8 mouse cellular contexts compared by ENCODE assay signal in the genomic region with DNA sequence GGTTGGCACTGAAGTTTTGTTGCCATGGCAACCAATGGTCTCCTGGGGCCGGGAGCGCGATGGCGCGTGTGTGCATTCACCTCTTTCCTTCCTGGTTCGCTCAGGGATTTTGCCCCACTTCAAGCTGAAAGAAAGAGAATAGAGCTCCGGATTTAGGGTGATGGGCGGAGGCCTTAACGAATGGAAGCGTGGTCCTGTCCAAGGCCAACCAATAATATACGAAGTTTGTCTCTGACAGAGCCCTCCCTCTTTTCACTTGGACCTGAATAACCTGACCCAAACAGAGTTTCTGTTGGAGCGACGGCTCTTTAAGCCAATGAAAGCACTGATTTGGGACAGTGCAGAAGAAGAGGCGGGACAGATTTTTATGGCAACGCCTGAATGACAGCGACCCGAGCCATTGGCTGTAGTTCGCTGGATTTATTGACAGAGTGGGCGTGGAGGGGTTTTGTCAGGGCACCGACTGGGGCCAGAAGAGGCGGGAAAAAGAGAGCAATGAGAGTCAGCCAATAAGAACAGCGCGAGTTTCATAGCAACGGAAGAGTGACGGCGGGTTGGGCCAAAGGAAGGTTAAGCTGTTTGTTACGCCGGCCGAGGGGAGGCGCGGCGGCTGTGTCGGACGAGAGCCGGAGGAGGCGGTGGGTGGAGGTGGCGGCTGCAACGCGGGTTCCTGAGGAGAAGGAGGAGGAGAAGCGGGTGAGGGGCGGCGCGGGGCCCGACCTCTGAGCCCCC. TPM values are rescaled to one million over a fixed set of nuclear protein-coding genes. Genes with fewer than 3 reads are reported as not detected.
DNase-seq lines count a peak whose midpoint lies in the region; ATAC-seq and TF ChIP-seq lines count a peak whose summit lies in the region.

A gene (plus strand): TSS at position 572 of the 732 bp plus-strand sequence.

- peak; percentile 99 for DNase-seq in MEL (ENCODE audit: low read depth, low spot score)
- peak; percentile 97 to 100 for DNase-seq in cerebellum, adult 2 months
- DNase-seq in forebrain, postnatal 0 days = peak; percentile 100
- DNase-seq in heart, postnatal 4 days = peak; percentile 98
- peak; percentile 99 to 100 for DNase-seq in layer of hippocampus, adult 8-10 months (ENCODE audit: low spot score in 2 of 2)
- DNase-seq in ovary, adult 18-20 months (ENCODE audit: low spot score) = peak; percentile 99
- DNase-seq in thymus, postnatal 0 days (ENCODE audit: low spot score) = peak; percentile 99

- H3K4me2 ChIP-seq in forebrain, postnatal 0 days (ENCODE audit: low read depth) = peak within 1 kb of the TSS; percentile 71
- H3K4me2 ChIP-seq in lung, embryonic 15.5 days = peak within 1 kb of the TSS; percentile 75

- no peaks in the 10 kb centered on the region; the same call in 1 of the 2 replicates for H3K79me2 ChIP-seq in MEL (ENCODE audit: control insufficient read depth, insufficient read depth, low read length, poor library complexity)

- ATAC-seq in forebrain, postnatal 0 days = peak; percentile 95
- ATAC-seq in lung, embryonic 15.5 days (ENCODE audit: borderline replicate concordance, extremely low read depth, low FRiP score, low TSS enrichment) = peak; percentile 97

- WGBS in cerebellum, adult 2 months = under 1% methylated on average over 41 of the region's 44 CpGs
- WGBS in forebrain, postnatal 0 days = under 1% methylated on average over 42 of the region's 44 CpGs
- WGBS in lung, embryonic 15.5 days = under 1% methylated on average over 38 of the region's 44 CpGs

- H3K27me3 ChIP-seq in MEL (ENCODE audit: control insufficient read depth in 1 of 2, insufficient read depth in 2 of 2, low read length in 2 of 2) = no peaks in the 10 kb centered on the region
- no peaks in the 10 kb centered on the region for H3K27me3 ChIP-seq in cerebellum, adult 2 months (ENCODE audit: control insufficient read depth, insufficient read depth, low read length)
- H3K27me3 ChIP-seq in forebrain, postnatal 0 days (ENCODE audit: insufficient read depth, low read length) = no peaks in the 10 kb centered on the region
- H3K27me3 ChIP-seq in lung, embryonic 15.5 days = no peaks in the 10 kb centered on the region

- no peak for TF ChIP-seq EP300 in MEL (IDR thresholded peaks at IDR 0.05; ENCODE audit: low read depth in 1 of 2, low read length in 2 of 2)

- H3K4me3 ChIP-seq in MEL (ENCODE audit: control insufficient read depth in 1 of 2, insufficient read depth in 1 of 2, low read depth in 2 of 2, low read length in 2 of 2) = peak within 1 kb of the TSS; percentile 58 to 74
- peak within 1 kb of the TSS; percentile 99 for H3K4me3 ChIP-seq in cerebellum, adult 2 months (replicated peaks; ENCODE audit: insufficient read depth, low read depth, low read length)
- H3K4me3 ChIP-seq in forebrain, postnatal 0 days (ENCODE audit: low read depth, low read length) = peak within 1 kb of the TSS; percentile 63
- H3K4me3 ChIP-seq in lung, embryonic 15.5 days = peak within 1 kb of the TSS; percentile 79

- TF ChIP-seq CTCF in MEL (IDR thresholded peaks at IDR 0.05 in 2 of 3, conservative IDR thresholded peaks at IDR 0.05 in 1 of 3; ENCODE audit: control insufficient read depth in 1 of 3, insufficient read depth in 1 of 3, low read depth in 2 of 3, low read length in 3 of 3, poor library complexity in 1 of 3, severe bottlenecking in 1 of 3) = no peak
- no peak for TF ChIP-seq CTCF in cerebellum, adult 2 months (IDR thresholded peaks at IDR 0.05; ENCODE audit: borderline replicate concordance, insufficient read depth, low read depth, low read length)
- peak; percentile 57 for TF ChIP-seq CTCF in forebrain, postnatal 0 days (IDR thresholded peaks at IDR 0.05; ENCODE audit: low read depth)

- H3K27ac ChIP-seq in MEL (ENCODE audit: control insufficient read depth, low read depth, low read length) = peak within 1 kb of the TSS; percentile 61
- H3K27ac ChIP-seq in cerebellum, adult 2 months (ENCODE audit: insufficient read depth, low read length) = peak within 1 kb of the TSS; percentile 97
- peak within 1 kb of the TSS; percentile 89 for H3K27ac ChIP-seq in forebrain, postnatal 0 days (ENCODE audit: low read depth, low read length)
- peak within 1 kb of the TSS; percentile 78 for H3K27ac ChIP-seq in lung, embryonic 15.5 days

- TF ChIP-seq RAD21 in MEL (IDR thresholded peaks at IDR 0.05; ENCODE audit: low read depth, low read length) = no peak

- peaks cover 0 to 4% of the 10 kb centered on the region in 2 experiments; a peak in 2 of 4 replicates for H3K36me3 ChIP-seq in MEL (ENCODE audit: control insufficient read depth in 1 of 2, insufficient read depth in 2 of 2, low read length in 2 of 2)
- 0 out of 2 replicates have a peak, but pooled peaks cover 4% of the 10 kb centered on the region for H3K36me3 ChIP-seq in forebrain, postnatal 0 days (ENCODE audit: insufficient read depth)
- peaks cover 5% of the 10 kb centered on the region; the same call in 1 of the 2 replicates for H3K36me3 ChIP-seq in lung, embryonic 15.5 days

- H3K9ac ChIP-seq in MEL (ENCODE audit: control insufficient read depth, low read depth, low read length, poor library complexity, severe bottlenecking) = peak within 1 kb of the TSS; percentile 82
- peak within 1 kb of the TSS; percentile 76 for H3K9ac ChIP-seq in forebrain, postnatal 0 days
- H3K9ac ChIP-seq in lung, embryonic 15.5 days = peak within 1 kb of the TSS; percentile 81

- no peaks in the 10 kb centered on the region for H3K9me3 ChIP-seq in MEL (replicated peaks; ENCODE audit: insufficient read depth, low read length)
- H3K9me3 ChIP-seq in forebrain, postnatal 0 days (ENCODE audit: low read length) = no peaks in the 10 kb centered on the region
- no peaks in the 10 kb centered on the region for H3K9me3 ChIP-seq in lung, embryonic 15.5 days

- TF ChIP-seq POLR2A in MEL (IDR thresholded peaks at IDR 0.05; ENCODE audit: control insufficient read depth in 1 of 2, insufficient read depth in 1 of 2, low read depth in 1 of 2, low read length in 2 of 2, poor library complexity in 1 of 2) = peak in 1 of 2 experiments; percentile 73; a peak in 2 of 4 replicates
- TF ChIP-seq POLR2A in cerebellum, adult 2 months (IDR thresholded peaks at IDR 0.05; ENCODE audit: borderline replicate concordance, insufficient read depth, low read length) = peak; percentile 96

- peaks cover 2 to 10% of the 10 kb centered on the region in 2 experiments for H3K4me1 ChIP-seq in MEL (ENCODE audit: control insufficient read depth in 1 of 2, insufficient read depth in 2 of 2, low read length in 2 of 2)
- peaks cover 13% of the 10 kb centered on the region; the same call in 1 of the 2 replicates for H3K4me1 ChIP-seq in cerebellum, adult 2 months (ENCODE audit: control insufficient read depth, insufficient read depth, low read length)
- peaks cover 13% of the 10 kb centered on the region for H3K4me1 ChIP-seq in forebrain, postnatal 0 days (ENCODE audit: insufficient read depth)
- H3K4me1 ChIP-seq in lung, embryonic 15.5 days = peaks cover 33% of the 10 kb centered on the region

TF ChIP-seq in MEL, 35 proteins besides CTCF, POLR2A, EP300 and RAD21 (continues in another document):
- 0 out of 2 replicates have a peak, but pooled peaks have one; percentile 45 for TF ChIP-seq KAT2A (conservative IDR thresholded peaks at IDR 0.05; ENCODE audit: low read depth, low read length)
- TF ChIP-seq MAFK (IDR thresholded peaks at IDR 0.05; ENCODE audit: borderline replicate concordance, low read depth, low read length) = no peak
- peak; percentile 58 for TF ChIP-seq ELF1 (IDR thresholded peaks at IDR 0.05; ENCODE audit: low read depth, low read length)
- TF ChIP-seq ZNF384 (IDR thresholded peaks at IDR 0.05; ENCODE audit: low read depth, low read length) = no peak
- TF ChIP-seq MAZ (IDR thresholded peaks at IDR 0.05; ENCODE audit: low read depth, low read length) = no peak
- no peak for TF ChIP-seq CHD1 (IDR thresholded peaks at IDR 0.05; ENCODE audit: low read depth, low read length)
- no peak; the same call in 1 of the 2 replicates for TF ChIP-seq MAX (IDR thresholded peaks at IDR 0.05; ENCODE audit: low read length)
- peak; percentile 18; the same call in 1 of the 2 replicates for TF ChIP-seq NRF1 (IDR thresholded peaks at IDR 0.05; ENCODE audit: insufficient read depth, low read depth, low read length, poor library complexity, severe bottlenecking)
- no peak for TF ChIP-seq UBTF (IDR thresholded peaks at IDR 0.05; ENCODE audit: borderline replicate concordance, insufficient read depth, low read depth, low read length)
- TF ChIP-seq E2F4 (IDR thresholded peaks at IDR 0.05; ENCODE audit: borderline replicate concordance, low read depth, low read length) = no peak
- peak; percentile 95 for TF ChIP-seq TBP (IDR thresholded peaks at IDR 0.05; ENCODE audit: low read depth, low read length)
- no peak for TF ChIP-seq USF1 (IDR thresholded peaks at IDR 0.05; ENCODE audit: low read depth, low read length)
- TF ChIP-seq USF2 (IDR thresholded peaks at IDR 0.05; ENCODE audit: borderline replicate concordance in 1 of 2, insufficient read depth in 1 of 2, low read depth in 1 of 2, low read length in 2 of 2) = no peak
- peak; percentile 57; the same call in 1 of the 2 replicates for TF ChIP-seq POLR2AphosphoS2 (IDR thresholded peaks at IDR 0.05; ENCODE audit: low read length)
- no peak for TF ChIP-seq ZMIZ1 (IDR thresholded peaks at IDR 0.05; ENCODE audit: low read depth, low read length)
- TF ChIP-seq MEF2A (IDR thresholded peaks at IDR 0.05; ENCODE audit: extremely low read depth, insufficient replicate concordance, low read depth, low read length, poor library complexity, severe bottlenecking) = no peak
- TF ChIP-seq MXI1 (IDR thresholded peaks at IDR 0.05; ENCODE audit: low read depth, low read length) = peak; percentile 80
- TF ChIP-seq MYC (IDR thresholded peaks at IDR 0.05; ENCODE audit: low read depth, low read length) = no peak
- no peak for TF ChIP-seq RCOR1 (IDR thresholded peaks at IDR 0.05; ENCODE audit: low read depth, low read length)
- no peak for TF ChIP-seq TCF12 (IDR thresholded peaks at IDR 0.05; ENCODE audit: low read depth, low read length)
- no peak for TF ChIP-seq SMC3 (IDR thresholded peaks at IDR 0.05; ENCODE audit: low read depth, low read length)

RNA-seq across cellular contexts. Expression of the gene that starts here (rescaled TPM):
- total RNA-seq in MEL (2012; rRNA removed) = 21.0 and 21.8 TPM in 2 replicates
- polyA plus RNA-seq in MEL (2012; ENCODE audit: insufficient read depth in 1 of 2, insufficient read length in 2 of 2, low read depth in 1 of 2, low replicate concordance in 2 of 2, missing spikeins in 1 of 2) = 10 to 100 TPM in 1 of 2 experiments, not detected in 1; 60.2 TPM
- 81.5 and 89.6 TPM in 2 replicates for polyA plus RNA-seq in cerebellum, adult 2 months (2012; rRNA removed)
- 36.8 and 59.1 TPM in 2 replicates for total RNA-seq in forebrain, postnatal 0 days (2014; rRNA removed)
- 32.3 and 35.1 TPM in 2 replicates for polyA plus RNA-seq in forebrain, postnatal 0 days (2015; fragmentation: Nextera tagmentation; extraction: Ambion mirVana)
- total RNA-seq in heart, postnatal 4 days (2021) = 10 to 100 TPM; 41.6 to 43.5 TPM
- 10 to 100 TPM; 26.1 to 39.8 (median 33.0) TPM for total RNA-seq in layer of hippocampus, adult 8-10 months (2022)
- polyA plus RNA-seq in lung, embryonic 15.5 days (2015; fragmentation: Nextera tagmentation; extraction: Ambion mirVana) = 53.9 and 60.3 TPM in 2 replicates
- polyA plus RNA-seq in thymus, postnatal 0 days (2015; fragmentation: Nextera tagmentation; extraction: Ambion mirVana) = 44.1 and 44.2 TPM in 2 replicates

Comparison
In these comparisons a context has a peak if more than half of its experiments do, and no peak if none do; other contexts are left out.
1. Peak in every context shown above with its lines: DNase-seq, ATAC-seq, H3K4me3 ChIP-seq and H3K27ac ChIP-seq.